Mouse (Mus musculus) left cerebral cortex, postnatal 25 days (tissue): ENCODE measurements at regions not wholly inside any gene's neighbourhood (a gene's known extent, or its start where the extent isn't known, plus 50 kb on each side); places are given as distances from the start of the nearest gene placed in this dataset.

Experiments used
- DNase-seq, 2 experiments: peaks; one replicate each; pipeline ENCODE4 v3.0.0; 2022; ENCODE audit warnings: low spot score in 2 of 2, mixed read lengths in 1 of 2
- intact Hi-C: fragments of 180-260 bp; cut with DNase I; formaldehyde crosslinking; loops from one replicate; pipeline ENCODE4 v1.15.1; 2025

- DNase-seq: peak; percentile 18 to 66
- intact Hi-C loops: loop anchor here (5.0 kb wide), 1 partner anchor 225 kb away; no protein-coding TSS in a partner anchor
These were observed 205.3 kb upstream of the Krr1 start for GRCm38 (mm10) chr10:111767011-111767720.

DNA sequence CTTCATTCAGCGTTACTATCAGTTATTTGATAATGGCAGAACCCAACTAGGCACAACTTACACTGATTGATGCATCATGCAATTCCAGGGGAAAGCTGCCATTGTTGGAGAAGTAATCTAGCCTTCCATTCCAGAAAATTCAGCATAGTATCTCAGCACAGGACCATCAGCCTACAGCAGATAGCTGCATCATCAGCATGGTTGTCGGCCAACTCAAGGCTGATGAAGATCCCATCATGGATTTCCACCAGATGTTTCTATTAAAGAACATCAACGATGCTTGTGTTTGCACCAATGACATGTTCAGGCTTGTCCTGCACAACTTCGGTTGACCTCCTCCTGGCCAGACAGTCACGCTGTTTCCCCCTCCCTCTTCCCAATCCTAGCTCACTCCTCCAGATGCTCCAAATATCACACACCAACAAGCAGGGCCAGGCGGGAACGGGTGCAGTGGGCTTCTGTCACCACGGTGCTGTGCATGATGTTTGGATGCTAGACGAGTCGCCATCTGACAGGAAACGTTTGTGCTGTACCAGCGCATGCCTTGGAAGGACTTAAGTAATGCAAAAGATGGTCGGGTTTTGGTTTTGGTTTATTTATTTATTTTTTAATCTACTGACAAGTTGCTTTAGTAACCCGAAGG is 204.5 kb upstream of the Krr1 start:
- intact Hi-C loops: loop anchor here (5.0 kb wide), 1 partner anchor 226 kb away; no protein-coding TSS in a partner anchor
- no peak for DNase-seq

- intact Hi-C loops: loop anchor here (5.0 kb wide), 1 partner anchor 227 kb away; no protein-coding TSS in a partner anchor
- peak in 1 of 2 experiments; percentile 43 for DNase-seq
These were observed 202.9 kb upstream of the Krr1 start for GRCm38 (mm10) chr10:111769486-111770002.

DNA sequence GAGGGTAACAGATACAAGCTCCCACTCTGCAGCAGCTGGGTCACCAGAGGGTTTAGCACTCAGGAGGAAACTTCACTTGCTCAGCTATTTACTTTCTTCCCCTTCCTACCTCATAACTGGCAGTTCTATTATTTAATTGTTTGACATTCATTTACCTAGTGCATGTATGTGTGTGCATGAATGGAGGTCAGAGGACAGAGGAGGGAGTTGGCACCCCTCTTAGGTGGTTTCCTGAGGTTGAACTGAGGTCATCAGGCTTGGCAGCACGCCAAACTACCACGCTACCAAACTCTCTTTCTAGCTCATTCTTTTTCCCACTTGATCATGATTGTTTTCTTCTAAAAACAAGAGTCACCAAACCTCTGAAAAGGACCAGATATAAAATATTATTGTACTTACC is 202.4 kb upstream of the Krr1 start:
- DNase-seq: no peak
- intact Hi-C loops: no loop called here

- intact Hi-C loops: no loop called here
- no peak for DNase-seq
These were observed 201.5 kb upstream of the Krr1 start for GRCm38 (mm10) chr10:111771010-111771409.

DNA sequence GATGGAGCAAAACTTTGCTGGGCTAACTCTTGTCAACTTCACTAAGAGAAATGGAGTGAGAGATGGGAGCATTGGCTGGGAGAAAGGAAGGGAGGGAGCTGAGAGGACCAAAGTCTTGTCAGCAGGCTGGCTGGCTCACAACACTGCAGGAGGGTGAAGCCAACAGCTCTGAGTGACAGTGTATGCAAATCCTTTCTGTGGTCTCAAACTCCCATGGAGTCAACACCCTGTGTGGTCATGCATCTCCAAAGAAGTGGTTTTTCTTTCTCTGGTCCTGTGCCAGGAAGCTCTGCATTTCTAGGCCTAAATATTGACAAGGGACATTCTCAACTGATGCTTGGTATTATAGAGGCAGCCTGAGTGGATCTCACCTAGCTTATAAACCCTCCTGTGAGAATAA is 194.9 kb upstream of the Krr1 start:
- intact Hi-C loops: no loop called here
- no peak for DNase-seq

- intact Hi-C loops: no loop called here
- DNase-seq: no peak
These were observed 194.4 kb upstream of the Krr1 start for GRCm38 (mm10) chr10:111778111-111778510.

GRCm38 (mm10) chr10:111779956-111780355 is 192.5 kb upstream of the Krr1 start:
- no peak for DNase-seq
- intact Hi-C loops: no loop called here

DNA sequence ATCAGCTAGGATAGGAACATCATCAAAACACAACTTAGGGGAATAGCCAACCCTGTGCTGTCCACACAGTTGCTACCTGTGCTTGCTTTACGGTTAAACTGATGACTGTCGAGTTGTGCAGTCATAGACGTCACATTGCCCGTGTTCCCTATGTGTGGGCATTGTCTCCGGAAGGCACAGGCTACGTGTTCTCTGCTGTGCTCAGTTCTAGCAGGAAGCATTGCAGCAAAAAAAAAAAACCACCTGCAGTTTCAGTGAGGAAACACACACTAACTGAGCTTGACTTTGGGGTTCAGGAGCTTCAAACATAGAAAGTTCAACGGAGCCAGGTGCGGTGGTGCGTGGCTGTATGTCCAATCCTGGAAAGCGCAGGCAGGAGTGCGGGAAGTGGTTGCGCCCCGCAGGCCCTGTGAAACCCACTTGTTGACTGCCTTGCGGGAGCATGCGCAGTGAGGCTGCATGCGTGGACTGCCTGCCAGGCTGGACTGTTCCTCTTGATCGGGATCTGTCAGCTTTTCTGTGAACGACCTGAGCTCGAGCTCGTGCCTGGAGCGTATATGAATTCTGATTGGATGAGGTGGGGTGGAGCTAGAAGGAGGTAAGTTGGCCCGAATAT is 190.2 kb upstream of the Krr1 start:
- intact Hi-C loops: no loop called here
- no peak for DNase-seq

- no peak for DNase-seq
- intact Hi-C loops: no loop called here
These were observed 189.0 kb upstream of the Krr1 start for GRCm38 (mm10) chr10:111783496-111783895.

DNA sequence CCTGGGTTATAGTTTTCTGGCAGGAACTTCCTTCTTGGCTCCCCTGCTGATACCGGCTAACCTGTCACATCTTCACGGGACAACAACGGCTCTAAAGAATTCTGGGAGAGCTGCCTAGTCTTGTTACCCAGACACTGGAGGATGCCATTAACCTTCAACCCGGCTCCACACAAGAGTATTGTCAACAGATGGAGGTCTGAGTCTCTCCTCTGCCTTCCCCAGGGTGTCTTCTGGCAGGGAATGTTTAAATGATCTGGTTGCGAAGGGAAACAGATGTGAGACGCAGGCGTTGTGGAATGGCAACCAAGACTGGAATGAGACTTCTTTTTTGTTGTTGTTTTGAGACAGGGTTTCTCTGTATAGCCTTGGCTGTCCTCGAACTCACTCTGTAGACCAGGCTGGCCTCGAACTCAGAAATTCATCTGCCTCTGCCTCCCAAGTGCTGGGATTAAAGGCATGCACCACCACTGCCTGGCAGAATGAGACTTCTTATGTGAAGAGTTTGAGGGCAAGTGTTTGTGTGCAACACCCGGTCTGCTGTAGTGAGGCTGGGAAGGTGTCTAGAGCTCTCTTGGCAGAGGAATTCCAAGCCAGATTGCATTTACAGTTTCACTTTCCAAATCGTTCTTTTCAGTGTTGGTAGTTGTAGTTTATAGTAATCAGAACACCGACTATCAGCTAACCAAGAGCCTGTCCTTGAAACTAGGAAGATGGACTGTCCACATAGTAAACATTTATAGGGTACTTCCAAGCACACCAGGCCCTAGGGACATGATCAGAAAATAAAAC is 188.2 kb upstream of the Krr1 start:
- intact Hi-C loops: no loop called here
- no peak for DNase-seq

- DNase-seq: no peak
- intact Hi-C loops: no loop called here
These were observed 185.3 kb upstream of the Krr1 start for GRCm38 (mm10) chr10:111787175-111787574.

- intact Hi-C loops: no loop called here
- DNase-seq: no peak
These were observed 183.2 kb upstream of the Krr1 start for GRCm38 (mm10) chr10:111789264-111789663.

DNA sequence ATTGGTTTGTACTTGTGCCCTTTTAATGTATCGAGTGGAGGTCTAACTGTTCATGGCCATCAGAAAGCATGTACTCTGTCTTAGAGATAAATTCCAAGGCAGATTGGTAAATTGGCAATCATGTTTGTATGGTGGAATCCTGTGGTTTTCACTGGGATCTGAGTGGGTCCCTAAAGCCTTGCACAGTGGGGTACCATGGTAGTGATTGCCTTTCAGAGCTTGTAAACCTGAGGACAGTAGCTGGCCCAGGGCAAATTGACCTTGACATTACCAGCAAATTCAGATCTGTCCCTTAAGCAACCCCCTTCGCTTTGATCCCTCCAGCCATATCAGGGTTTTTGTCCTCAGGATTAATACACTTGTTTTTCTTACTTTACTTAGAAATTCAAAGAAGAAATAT is 181.6 kb upstream of the Krr1 start:
- intact Hi-C loops: no loop called here
- DNase-seq: no peak

DNA sequence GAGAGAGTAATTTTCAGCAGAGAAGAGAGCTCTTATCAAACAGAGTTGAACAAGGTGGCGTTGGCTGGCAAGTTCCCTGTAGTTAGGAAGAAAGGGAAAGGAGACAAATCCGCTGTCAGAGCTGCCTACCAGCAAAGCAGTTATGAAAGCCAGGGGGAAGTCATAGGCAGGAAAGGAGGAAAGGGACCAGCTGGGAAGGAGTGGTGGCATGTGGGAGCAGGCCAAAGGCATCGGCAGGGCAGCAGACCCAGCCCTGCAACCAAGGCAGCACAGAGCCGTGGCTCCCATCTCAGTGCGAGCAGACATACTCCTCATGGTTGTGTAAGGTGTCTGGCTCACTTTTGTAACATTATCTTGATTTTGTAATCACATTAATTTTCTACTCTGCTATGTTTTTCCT is 177.4 kb upstream of the Krr1 start:
- intact Hi-C loops: no loop called here
- DNase-seq: no peak

DNA sequence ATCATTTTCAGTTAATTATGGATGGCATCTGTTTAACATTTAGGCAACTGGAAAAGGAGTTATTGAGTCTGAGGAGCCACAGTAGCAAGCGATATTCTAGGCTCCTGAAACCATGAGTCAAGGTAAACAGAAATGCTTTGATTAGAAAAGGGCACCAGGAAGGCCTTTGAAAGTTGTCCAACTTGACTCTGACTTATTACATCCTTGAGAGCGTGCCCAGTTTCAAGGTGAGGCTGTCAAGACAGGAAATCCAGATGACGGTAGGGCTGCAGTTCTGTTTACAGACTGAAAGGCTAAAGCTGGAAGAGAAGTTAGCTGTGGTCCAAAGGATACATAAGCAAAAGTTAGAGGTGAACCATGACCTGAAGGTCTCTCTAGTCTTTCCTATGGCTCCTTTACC is 176.7 kb upstream of the Krr1 start:
- no peak for DNase-seq
- intact Hi-C loops: no loop called here

GRCm38 (mm10) chr10:111798851-111799281 is 173.6 kb upstream of the Krr1 start:
- DNase-seq: no peak

DNA sequence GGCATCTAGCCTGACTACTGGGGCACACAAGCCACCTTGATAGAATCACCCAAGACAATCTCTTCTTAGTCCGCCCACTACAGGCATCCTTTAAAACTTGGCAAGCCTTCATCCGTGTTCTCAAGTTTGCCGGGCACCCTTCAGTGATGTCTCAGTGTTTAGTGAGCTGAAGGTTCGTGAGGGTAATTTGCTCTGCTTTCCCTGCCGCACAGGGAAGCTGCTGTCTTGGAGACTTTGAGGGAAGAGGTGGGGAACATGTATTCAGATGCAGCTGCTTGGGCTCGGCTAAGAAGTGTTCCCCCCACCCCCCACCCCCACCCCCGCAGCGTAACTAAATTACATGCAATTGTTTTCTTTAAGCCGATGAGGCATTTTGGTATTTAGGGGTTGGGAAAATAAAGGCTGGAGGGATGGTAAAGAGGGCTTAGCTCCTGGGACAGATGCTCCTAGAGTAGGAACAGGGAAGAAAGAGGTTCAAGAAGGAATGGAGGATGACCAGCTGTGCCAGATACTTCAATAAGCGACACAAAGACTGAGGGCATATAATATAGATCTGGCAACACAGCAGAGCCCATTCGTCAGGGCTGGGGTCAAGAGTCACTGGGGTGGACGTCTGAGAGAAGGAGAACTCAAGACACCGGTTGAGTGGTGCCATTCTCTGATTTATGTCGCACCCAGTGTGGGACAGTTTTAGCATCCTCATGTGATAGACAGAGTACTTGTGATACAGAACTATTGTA is 172.4 kb upstream of the Krr1 start:
- intact Hi-C loops: no loop called here
- no peak for DNase-seq

More at GRCm38 (mm10) chr10:111798851-111799281, 173.6 kb upstream of the Krr1 start:
- intact Hi-C loops: no loop called here

- DNase-seq: no peak
- intact Hi-C loops: no loop called here
These were observed 171.9 kb upstream of the Krr1 start for GRCm38 (mm10) chr10:111800590-111800935.
